Mouse (Mus musculus): Measurements from ENCODE around the gene Foxp4.

Gene Foxp4

GRCm38 (mm10) chr17:47929431-47929830, 5.0 kb upstream of the Foxp4 start:
- CTCF ChIA-PET: interaction anchor here (0.6 kb wide), 1 partner anchor 390 kb away, joined by 4 read pairs; no protein-coding TSS in a partner anchor

GRCm38 (mm10) chr17:47925988-47926387, 1.5 kb upstream of the Foxp4 start:
- CTCF ChIA-PET: no interaction called here

- CTCF ChIA-PET: no interaction called here
Measured at GRCm38 (mm10) chr17:47925340-47925926, 988 bp upstream of the Foxp4 start.

DNA sequence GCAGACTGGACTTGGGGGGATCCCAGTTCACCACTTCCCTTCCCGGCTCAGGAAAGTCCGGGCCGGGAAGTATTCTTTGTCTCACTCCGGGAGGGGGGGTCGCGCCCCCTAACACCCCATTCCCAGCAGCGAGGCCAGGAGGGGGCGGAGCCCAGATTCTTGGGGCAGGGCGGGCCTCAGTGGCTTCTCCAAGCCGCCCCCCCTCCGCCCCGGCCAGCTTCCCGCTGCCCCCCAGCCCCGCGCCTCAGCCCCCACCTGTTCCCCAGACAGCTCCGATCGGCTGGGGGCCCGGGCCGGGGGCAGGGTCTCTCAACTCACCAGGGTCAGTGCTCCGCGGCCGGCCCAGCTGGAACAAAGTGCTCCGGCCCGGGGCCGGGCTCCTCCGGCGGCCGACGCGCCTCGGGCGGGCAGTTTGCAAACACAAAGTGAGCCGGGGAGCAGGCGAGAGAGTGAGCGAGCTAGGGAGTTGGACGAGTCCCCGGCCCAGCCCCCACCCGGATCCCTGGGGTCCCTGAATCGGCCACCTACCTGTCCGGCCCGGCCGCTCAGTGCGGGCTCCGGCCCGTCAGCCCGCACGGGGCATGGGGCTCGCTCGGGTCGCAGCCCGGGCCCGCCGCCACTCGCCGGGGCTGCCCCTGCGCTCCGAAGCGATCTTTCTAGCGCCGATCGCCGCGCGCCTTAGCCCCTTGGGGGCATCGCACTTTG, 615 bp downstream of the Foxp4 start:
- CTCF ChIA-PET: interaction anchor here (0.7 to 1.8 kb wide), 2 partner anchors 15 to 184 kb away, joined by 3 to 5 read pairs; no protein-coding TSS in a partner anchor

- CTCF ChIA-PET: interaction anchor here (0.7 to 1.8 kb wide), 3 partner anchors 14 to 184 kb away, joined by 3 to 5 read pairs (median 4); no protein-coding TSS in a partner anchor
Measured at GRCm38 (mm10) chr17:47923011-47923677, 1.3 kb downstream of the Foxp4 start.

- CTCF ChIA-PET: interaction anchor here (1.3 to 1.8 kb wide), 2 partner anchors 14 to 120 kb away, joined by 4 to 5 read pairs; no protein-coding TSS in a partner anchor
Measured at GRCm38 (mm10) chr17:47922579-47922978, 1.9 kb downstream of the Foxp4 start.

GRCm38 (mm10) chr17:47922116-47922515, 2.3 kb downstream of the Foxp4 start:
- CTCF ChIA-PET: interaction anchor here (0.7 to 1.8 kb wide), 3 partner anchors 13 to 1192 kb away, joined by 3 to 5 read pairs (median 4); no protein-coding TSS in a partner anchor

GRCm38 (mm10) chr17:47921136-47921665, 3.2 kb downstream of the Foxp4 start:
- CTCF ChIA-PET: interaction anchor here (0.7 kb wide), 1 partner anchor 1191 kb away, joined by 3 read pairs; no protein-coding TSS in a partner anchor

GRCm38 (mm10) chr17:47919826-47920225, 4.6 kb downstream of the Foxp4 start:
- CTCF ChIA-PET: no interaction called here

DNA sequence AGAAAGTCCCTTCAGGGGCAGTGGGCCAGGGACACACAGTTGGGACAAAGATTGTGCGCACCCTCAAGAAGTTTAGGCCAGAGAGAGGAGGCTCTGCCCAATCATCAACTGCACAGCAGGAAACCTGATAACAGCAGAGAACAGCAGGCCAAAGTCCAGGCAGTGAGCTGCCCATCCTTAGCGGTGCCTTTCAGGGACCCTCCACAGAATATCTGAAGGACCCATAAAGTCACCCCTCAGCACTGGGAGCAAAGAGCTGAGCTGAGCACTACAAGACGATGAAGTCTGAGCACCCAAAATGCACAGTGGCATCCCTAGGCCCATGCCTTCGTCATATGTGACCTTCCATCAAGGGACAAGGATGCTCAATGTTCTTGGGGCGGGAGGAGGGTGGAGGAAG, 6.5 kb downstream of the Foxp4 start:
- CTCF ChIA-PET: no interaction called here

DNA sequence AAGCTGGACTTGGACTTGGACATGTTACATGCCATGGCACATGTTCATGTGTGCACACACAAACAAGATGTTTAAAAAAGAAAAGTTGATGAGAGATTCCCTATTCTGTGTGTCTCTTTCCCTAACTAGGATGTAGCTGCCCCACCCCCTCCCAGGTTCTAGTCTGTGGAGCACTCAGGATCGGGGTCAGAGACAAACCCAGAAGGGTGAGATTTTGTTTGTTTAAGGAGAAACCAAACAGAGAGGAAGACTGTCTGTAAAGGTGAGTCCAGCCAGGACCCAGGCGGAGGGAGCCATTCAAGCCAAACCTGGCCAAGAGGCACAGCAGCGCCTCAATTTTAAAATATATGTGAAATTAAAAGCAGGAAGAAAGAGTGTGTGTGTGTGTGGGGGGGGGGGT, 7.2 kb downstream of the Foxp4 start:
- CTCF ChIA-PET: no interaction called here

GRCm38 (mm10) chr17:47914676-47915219, 9.7 kb downstream of the Foxp4 start:
- CTCF ChIA-PET: interaction anchor here (0.5 kb wide), 1 partner anchor 100 kb away, joined by 9 read pairs; no protein-coding TSS in a partner anchor

- CTCF ChIA-PET: interaction anchor here (0.6 to 0.9 kb wide), 3 partner anchors 12 to 31 kb away, joined by 3 to 8 read pairs (median 5); no protein-coding TSS in a partner anchor
Measured at GRCm38 (mm10) chr17:47909091-47910001, 15.1 kb downstream of the Foxp4 start.

DNA sequence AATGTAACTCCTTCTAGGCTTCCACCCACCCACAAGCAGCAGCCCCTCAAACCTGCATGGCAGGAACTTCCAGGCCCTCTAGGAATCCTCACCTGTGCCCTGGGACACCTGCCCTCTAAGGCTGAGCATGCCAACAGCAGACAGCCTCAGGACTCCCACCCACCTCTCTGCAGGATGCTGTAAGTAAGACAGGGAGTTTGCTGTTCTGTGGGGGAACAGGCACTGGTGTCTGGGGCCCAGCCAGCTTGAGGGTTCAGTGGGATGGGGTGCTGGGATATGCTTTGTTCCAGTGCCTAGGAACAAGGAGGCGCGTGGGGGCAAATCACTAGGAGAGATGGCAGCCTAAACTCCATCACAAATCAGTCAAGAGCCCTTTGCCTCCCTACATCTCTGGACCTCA, 16.4 kb downstream of the Foxp4 start:
- CTCF ChIA-PET: no interaction called here

DNA sequence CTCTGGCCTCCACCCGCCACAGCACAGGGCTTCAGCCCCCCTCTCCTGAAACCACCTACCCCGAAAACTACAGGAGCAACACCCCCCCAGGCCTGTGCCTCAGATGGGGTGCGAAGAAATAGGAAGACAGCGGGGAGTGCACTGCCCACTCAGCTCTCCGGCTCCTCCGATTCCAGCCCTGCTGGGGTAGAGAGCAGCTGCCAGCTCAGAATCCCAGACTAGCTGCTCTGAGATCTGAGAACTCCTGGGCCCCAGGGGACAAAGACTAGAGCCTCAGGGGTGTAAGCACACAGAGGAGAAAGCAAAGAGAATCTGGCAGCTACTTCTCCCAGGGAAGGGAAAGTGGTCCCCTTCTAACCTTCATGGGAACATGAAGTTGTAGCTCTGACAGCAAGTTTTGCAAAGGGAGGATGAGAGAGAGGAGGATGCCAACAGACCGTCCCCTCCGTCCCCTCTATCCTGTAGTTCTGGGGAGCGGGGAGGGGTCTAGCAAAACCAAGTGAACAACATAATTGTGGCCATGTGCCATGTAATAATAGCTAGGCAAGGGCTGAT, 17.0 kb downstream of the Foxp4 start:
- CTCF ChIA-PET: no interaction called here

- CTCF ChIA-PET: no interaction called here
Measured at GRCm38 (mm10) chr17:47903846-47904680, 20.4 kb downstream of the Foxp4 start.

DNA sequence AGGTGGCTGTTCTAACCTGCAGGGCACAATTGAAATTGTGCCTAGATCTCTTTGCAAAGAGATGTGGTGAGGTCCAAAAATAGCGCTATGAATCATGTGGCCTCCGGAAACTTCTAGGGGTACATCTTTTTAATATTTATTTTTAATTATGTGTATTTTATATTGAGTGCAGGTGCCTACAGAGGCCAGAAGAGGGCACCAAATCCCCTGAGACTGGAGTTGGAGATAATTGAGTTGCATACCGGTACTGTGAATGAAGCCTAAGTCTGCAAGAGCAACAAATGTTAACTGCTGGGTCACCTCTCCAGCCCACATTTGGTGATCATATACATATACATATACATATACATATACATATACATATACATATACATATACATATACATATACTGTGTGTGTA, 22.7 kb downstream of the Foxp4 start:
- CTCF ChIA-PET: no interaction called here

DNA sequence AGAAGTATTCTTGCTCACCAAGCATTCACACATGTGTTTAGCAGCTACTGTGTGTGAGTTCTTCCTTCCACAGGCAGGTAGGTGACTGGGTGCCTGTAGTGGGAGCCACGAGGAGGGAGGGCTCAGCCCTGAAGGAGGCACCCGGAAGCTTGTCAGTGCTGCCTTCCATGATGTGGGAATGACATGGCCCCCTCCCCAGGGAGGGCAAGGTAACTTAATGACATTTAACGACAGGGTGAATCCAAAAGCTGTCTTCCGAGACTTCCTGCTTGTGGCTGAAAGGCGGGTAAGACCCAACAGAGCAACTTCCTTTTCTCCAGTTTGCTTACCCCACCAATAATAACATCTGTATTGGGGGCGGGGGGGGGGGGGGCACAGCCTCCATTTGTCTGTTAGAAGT, 23.7 kb downstream of the Foxp4 start:
- CTCF ChIA-PET: no interaction called here

DNA sequence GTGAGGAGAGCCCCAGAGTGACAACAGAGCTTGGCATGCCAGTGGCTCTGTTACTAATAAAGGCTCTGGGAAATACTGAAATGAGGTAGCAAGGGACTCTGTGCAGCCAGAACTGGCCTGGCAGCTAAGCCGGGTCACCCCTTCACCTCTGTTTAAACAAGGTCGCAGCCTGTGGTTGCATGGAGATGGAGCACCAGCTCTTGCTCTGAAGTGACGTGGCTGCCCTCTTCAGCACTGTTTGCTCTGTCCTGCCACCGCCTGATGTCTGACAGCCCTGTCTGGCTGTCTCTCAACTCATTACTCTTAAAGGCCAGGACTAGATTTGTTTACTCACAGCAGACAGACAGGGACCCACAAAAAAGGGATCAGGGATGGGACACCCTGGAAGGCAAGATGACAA, 25.3 kb downstream of the Foxp4 start:
- CTCF ChIA-PET: no interaction called here
